Mouse (Mus musculus) intestine, postnatal 0 days (tissue): ENCODE results near the gene Slc2a9. TPM values are rescaled to one million over a fixed set of nuclear protein-coding genes. Genes with fewer than 3 reads are reported as not detected.

ENCODE experiments used
- ATAC-seq: fragments of 200-750 bp; cut with Nextera tagmentation; 2 replicates; pipeline ENCODE4 v1.8.0; 2017; ENCODE audit warnings: mild to moderate bottlenecking, moderate TSS enrichment, moderate library complexity
- H3K27ac ChIP-seq: fragments of 300-500 bp; sonication (generic); 2 replicates; pipeline ENCODE4 v1.5.1; 2014; ENCODE audit warnings: mild to moderate bottlenecking, low read depth, low read length, moderate library complexity
- H3K27me3 ChIP-seq: fragments of 300-500 bp; sonication (generic); replicated peaks from 2 replicates; pipeline ENCODE4 v1.6.1; 2014; ENCODE audit warnings: low read length, mixed read lengths; ENCODE audit not compliant: control insufficient read depth, insufficient read depth
- H3K36me3 ChIP-seq: fragments of 300-500 bp; sonication (generic); 2 replicates; pipeline ENCODE4 v1.6.1; 2014; ENCODE audit warnings: mild to moderate bottlenecking, moderate library complexity; ENCODE audit not compliant: control insufficient read depth, insufficient read depth
- H3K4me1 ChIP-seq: fragments of 300-500 bp; sonication (generic); replicated peaks from 2 replicates; pipeline ENCODE4 v1.6.1; 2014; ENCODE audit warnings: antibody characterized with exemption, low read length, mixed read lengths; ENCODE audit not compliant: control insufficient read depth, insufficient read depth
- H3K4me2 ChIP-seq: fragments of 300-500 bp; sonication (generic); replicated peaks from 2 replicates; pipeline ENCODE4 v1.6.1; 2014; ENCODE audit warnings: low read depth, mild to moderate bottlenecking, moderate library complexity
- H3K4me3 ChIP-seq: fragments of 300-500 bp; sonication (generic); 2 replicates; pipeline ENCODE4 v1.5.1; 2014; ENCODE audit warnings: low read depth, low read length
- H3K9ac ChIP-seq: fragments of 300-500 bp; sonication (generic); 2 replicates; pipeline ENCODE4 v1.6.1; 2014; ENCODE audit warnings: mild to moderate bottlenecking, low read depth, low read length
- H3K9me3 ChIP-seq: fragments of 300-500 bp; sonication (generic); 2 replicates; pipeline ENCODE4 v1.6.1; 2016; ENCODE audit warnings: mixed run types; ENCODE audit not compliant: control insufficient read depth
- CTCF ChIP-seq: sonication (generic); IDR thresholded peaks from 2 replicates; pipeline ENCODE4 v1.5.1; 2016; ENCODE audit warnings: low read depth, mild to moderate bottlenecking, control low read depth, antibody characterized with exemption, moderate library complexity
- WGBS: fragments of 180-500 bp; shearing (Covaris S2); extraction: QIAGEN DNeasy Blood & Tissue Kit; methylation state at CpG from one replicate; pipeline ENCODE4 v1.1.7; 2014; 5-methylcytosine and 5-hydroxymethylcytosine counted together
- polyA plus RNA-seq: library from polyadenylated mRNA; unstranded; fragments of >200 nt; fragmentation: Nextera tagmentation; extraction: Ambion mirVana; gene quantifications from 2 replicates; pipeline ENCODE4 v1.2.1, GENCODE M21; 2015

Slc2a9 gene
- polyA plus RNA-seq, 1 experiment from 2014 or later = 2.4 TPM

DNA sequence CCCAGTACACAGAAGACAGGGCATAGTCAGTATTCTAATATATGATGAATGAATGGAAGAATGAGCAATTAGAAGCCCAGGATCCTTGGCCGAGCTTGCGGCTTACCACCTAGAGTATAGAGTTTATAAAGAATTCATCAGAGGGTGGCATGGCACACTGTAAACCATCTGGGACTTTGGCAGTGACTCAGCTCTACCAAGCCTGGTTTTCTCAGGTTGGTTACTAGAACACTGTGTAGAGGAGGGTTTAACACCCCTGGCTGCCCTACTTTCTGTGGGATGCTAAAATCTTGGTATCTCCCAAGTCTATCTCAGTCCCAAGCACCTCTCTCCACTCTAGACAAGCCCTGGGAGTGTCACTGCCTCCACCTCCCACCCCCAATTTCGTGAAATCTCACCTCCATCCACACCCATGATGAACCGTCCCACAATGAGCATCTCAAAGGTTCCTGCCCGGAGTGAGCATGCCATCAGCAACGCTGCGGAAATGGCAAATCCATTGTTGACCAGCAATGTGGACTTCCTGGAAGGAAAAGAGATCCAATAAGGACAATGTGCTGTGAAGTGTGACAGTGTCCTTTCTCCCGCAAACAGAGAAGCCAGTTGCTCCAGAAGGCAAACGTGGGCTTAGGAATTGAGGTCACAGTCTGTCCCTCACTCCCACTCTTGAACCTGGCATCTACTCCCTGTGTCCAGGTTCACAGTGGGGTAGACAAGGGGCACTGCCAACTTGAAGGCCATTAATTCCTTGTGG is 62.5 kb downstream of the Slc2a9 start:
- no peak overlapping the region for H3K4me2 ChIP-seq
- TF ChIP-seq CTCF = no peak

DNA sequence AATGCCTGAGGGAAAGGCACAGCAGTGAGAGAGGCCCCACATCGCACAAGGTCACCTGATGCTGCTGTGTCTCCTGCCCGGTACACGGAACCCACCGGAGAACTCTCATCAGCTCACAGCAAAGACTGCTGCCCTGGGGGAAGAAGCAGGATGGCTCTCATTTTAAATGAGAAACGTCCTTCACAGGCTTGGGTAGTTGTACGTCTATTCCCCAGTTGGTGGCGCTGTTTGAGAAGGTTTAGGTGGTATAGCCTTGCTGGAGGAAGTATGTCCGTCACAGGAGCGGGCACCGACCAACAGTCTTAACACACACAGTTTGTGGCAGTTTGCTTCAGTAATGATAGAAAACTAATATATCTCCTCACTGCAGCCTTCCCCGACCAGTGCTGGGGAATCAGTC is 66.3 kb downstream of the Slc2a9 start:
- Histone ChIP-seq H3K4me2 (no peak overlapping the region), H3K9ac (no peak overlapping the region), H3K27me3 (no peaks in the 10 kb centered on the region), H3K4me1 (no peaks in the 10 kb centered on the region), H3K27ac (no peak overlapping the region), H3K9me3 (no peaks in the 10 kb centered on the region), H3K36me3 (no peaks in the 10 kb centered on the region; the same call in 1 of the 2 replicates), H3K4me3 (no peak overlapping the region)
- TF ChIP-seq CTCF = no peak
- no peak for ATAC-seq
- 92% methylated on average over 11 of the region's 11 CpGs for WGBS

More for the DNA sequence above, 62.5 kb downstream of the Slc2a9 start:
- no peaks in the 10 kb centered on the region for H3K27me3 ChIP-seq
- no peak overlapping the region for H3K9ac ChIP-seq
- no peak for ATAC-seq
- H3K36me3 ChIP-seq = no peaks in the 10 kb centered on the region; the same call in 1 of the 2 replicates
- no peaks in the 10 kb centered on the region for H3K9me3 ChIP-seq
- whole genome bisulfite sequencing = 85% methylated on average over 9 of the region's 9 CpGs
- no peaks in the 10 kb centered on the region for H3K4me1 ChIP-seq
- H3K27ac ChIP-seq = no peak overlapping the region
- H3K4me3 ChIP-seq = no peak overlapping the region

DNA sequence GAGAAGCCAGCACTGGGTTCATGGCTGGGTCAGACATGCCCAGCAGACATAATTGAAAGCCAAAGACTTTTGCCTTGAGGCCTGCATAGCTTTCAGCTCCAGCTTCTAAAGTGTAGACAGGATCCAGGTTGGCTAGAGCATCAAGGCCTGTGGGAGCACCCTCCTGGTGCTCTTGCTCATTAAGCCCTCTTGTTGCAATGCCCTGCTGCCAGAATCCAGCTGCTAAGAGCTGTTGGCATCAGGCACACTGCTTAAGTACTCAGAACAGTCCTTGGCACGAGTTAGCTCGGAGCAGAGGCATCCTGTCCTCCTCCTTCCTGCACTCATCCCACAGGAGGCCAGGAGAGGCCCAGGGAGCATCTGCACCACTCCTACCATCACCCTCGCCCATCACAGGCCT is 68.1 kb downstream of the Slc2a9 start:
- H3K9me3 ChIP-seq = no peaks in the 10 kb centered on the region
- H3K4me2 ChIP-seq = no peak overlapping the region
- no peaks in the 10 kb centered on the region; the same call in 1 of the 2 replicates for H3K36me3 ChIP-seq
- H3K9ac ChIP-seq = no peak overlapping the region
- WGBS = 59% methylated on average over 3 of the region's 3 CpGs
- no peak overlapping the region for H3K4me3 ChIP-seq
- no peaks in the 10 kb centered on the region for H3K4me1 ChIP-seq
- TF ChIP-seq CTCF = no peak
- no peak overlapping the region for H3K27ac ChIP-seq
- no peak for ATAC-seq
- H3K27me3 ChIP-seq = no peaks in the 10 kb centered on the region

DNA sequence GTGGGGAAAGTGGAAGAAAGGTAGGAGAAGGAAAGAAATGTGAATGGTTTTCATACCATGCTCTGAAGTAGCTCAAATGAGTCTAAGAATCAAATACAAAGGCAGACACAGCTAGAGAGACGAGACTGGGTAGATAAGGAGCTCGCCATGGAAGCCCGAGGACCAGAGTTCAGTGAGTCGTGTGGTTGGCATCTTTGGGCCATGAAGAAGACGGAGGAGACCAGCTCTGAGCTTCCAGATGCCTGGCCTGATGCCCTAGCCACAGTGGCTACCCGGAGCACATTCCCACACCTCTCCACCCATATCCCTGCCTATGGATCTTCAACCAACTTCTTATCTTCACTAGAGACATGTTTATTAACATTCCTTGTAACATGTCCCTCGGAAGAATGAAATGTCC is 71.7 kb downstream of the Slc2a9 start:
- 76% methylated on average over 7 of the region's 7 CpGs for WGBS
- H3K27ac ChIP-seq = no peak overlapping the region
- no peak for TF ChIP-seq CTCF
- H3K4me2 ChIP-seq = no peak overlapping the region
- H3K4me1 ChIP-seq = no peaks in the 10 kb centered on the region
- no peaks in the 10 kb centered on the region for H3K36me3 ChIP-seq
- ATAC-seq = no peak
- H3K9ac ChIP-seq = no peak overlapping the region
- no peak overlapping the region for H3K4me3 ChIP-seq
- no peaks in the 10 kb centered on the region for H3K9me3 ChIP-seq
- H3K27me3 ChIP-seq = no peaks in the 10 kb centered on the region

DNA sequence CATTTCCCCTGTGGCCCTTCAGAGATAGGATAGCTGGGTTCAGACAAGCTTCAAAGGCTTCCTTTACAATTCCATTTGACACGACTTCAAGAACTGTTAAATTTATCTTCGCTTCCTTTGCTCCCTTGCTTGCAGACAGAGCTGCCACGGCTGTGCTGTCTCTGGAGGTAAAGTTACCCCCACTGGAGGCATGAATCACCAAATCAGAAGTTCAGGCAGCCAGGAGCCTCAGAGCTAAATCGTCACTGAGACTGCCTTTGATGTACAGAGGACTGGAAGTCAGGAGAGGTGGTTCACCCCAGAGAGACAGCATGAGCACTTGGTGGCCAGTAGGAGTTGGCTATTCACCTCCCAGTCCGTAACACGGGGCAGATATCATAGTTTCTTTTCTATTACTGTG is 73.8 kb downstream of the Slc2a9 start:
- TF ChIP-seq CTCF = no peak
- Histone ChIP-seq H3K4me2 (no peak overlapping the region), H3K4me1 (no peaks in the 10 kb centered on the region), H3K9me3 (no peaks in the 10 kb centered on the region), H3K4me3 (no peak overlapping the region), H3K9ac (no peak overlapping the region), H3K27me3 (no peaks in the 10 kb centered on the region), H3K36me3 (no peaks in the 10 kb centered on the region), H3K27ac (no peak overlapping the region)
- ATAC-seq = no peak
- WGBS = 66% methylated on average over 6 of the region's 6 CpGs

DNA sequence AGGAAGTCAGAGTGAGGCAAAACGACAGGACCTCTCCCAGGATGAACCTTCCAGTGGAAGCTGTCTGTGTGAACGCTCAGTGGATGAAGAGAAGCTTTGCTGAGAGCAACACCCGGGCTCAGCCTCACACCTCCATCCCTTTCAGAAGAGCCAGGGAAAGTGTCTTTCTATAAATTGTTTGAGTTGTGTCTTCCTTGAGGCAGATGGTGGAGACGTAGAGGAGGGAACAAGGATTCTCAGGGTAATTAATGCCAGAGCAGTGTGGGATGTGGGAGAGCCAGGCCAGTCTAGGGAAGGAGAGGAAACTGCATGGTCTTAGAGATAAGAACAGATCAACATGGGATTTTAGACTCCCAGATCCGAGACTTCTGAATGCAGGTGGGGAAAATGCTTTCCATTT is 75.2 kb downstream of the Slc2a9 start:
- Histone ChIP-seq H3K27me3 (no peaks in the 10 kb centered on the region), H3K36me3 (no peaks in the 10 kb centered on the region), H3K9ac (no peak overlapping the region), H3K9me3 (no peaks in the 10 kb centered on the region), H3K4me1 (no peaks in the 10 kb centered on the region), H3K27ac (no peak overlapping the region), H3K4me2 (no peak overlapping the region), H3K4me3 (no peak overlapping the region)
- WGBS = 59% methylated on average over 5 of the region's 5 CpGs
- no peak for ATAC-seq
- no peak for TF ChIP-seq CTCF
